Mouse (Mus musculus) neutrophil, adult 65 days (primary cell): Measurements from ENCODE around the gene Olfr525. TPM values are rescaled to one million over a fixed set of nuclear protein-coding genes. Genes with fewer than 3 reads are reported as not detected.

ENCODE experiments used
- total RNA-seq: library from RNA; stranded (reverse); gene quantifications from 2 replicates; pipeline ENCODE4 v1.2.4, GENCODE M21; 2023

Olfr525 gene
- not detected in 2 replicates for total RNA-seq

GRCm38 (mm10) chr7:140320558-140320957 lies at the start of gene Olfr525:
TSS of gene Olfr525 (plus strand) at chr7:140320858.

GRCm38 (mm10) chr7:140333717-140334116 lies 13.1 kb downstream of the Olfr525 start, which contains the start of gene Olfr527:
TSS of gene Olfr527 (plus strand) at chr7:140334017.

GRCm38 (mm10) chr7:140361571-140361970 lies 40.9 kb downstream of the Olfr525 start, which contains the start of gene Olfr60:
TSS of gene Olfr60 (minus strand) at chr7:140361671.

GRCm38 (mm10) chr7:140376231-140376630 lies 55.6 kb downstream of the Olfr525 start, which contains the start of gene Olfr530:
TSS of gene Olfr530 (minus strand) at chr7:140376331.

Other genes starting within 250 kb of the Olfr525 start
- not detected in 2 replicates for gene Caly, start 238.3 kb upstream of the Olfr525 start, total RNA-seq
- gene Prap1, start 227.5 kb upstream of the Olfr525 start, total RNA-seq, result not detected in 2 replicates
- gene Fuom, start 218.4 kb upstream of the Olfr525 start, total RNA-seq, result 6.7 and 8.2 TPM in 2 replicates
- 3.9 and 9.7 TPM in 2 replicates for gene Paox, start 205.1 kb upstream of the Olfr525 start, total RNA-seq
- 27.9 and 31.7 TPM in 2 replicates for gene Echs1, start 204.4 kb upstream of the Olfr525 start, total RNA-seq
- gene Mtg1, start 183.3 kb upstream of the Olfr525 start, total RNA-seq, result 4.7 and 5.0 TPM in 2 replicates
- gene Sprn, start 166.0 kb upstream of the Olfr525 start, total RNA-seq, result not detected in 2 replicates
- not detected in 2 replicates for gene Olfr522, start 156.1 kb upstream of the Olfr525 start, total RNA-seq
- gene Olfr523, start 147.6 kb upstream of the Olfr525 start, total RNA-seq, result not detected in 2 replicates
- not detected in 2 replicates for gene Olfr524, start 114.9 kb upstream of the Olfr525 start, total RNA-seq
- not detected in 2 replicates for gene Cd163l1, start 102.6 kb upstream of the Olfr525 start, total RNA-seq
- not detected in 2 replicates for gene 5830411N06Rik, start 73.6 kb upstream of the Olfr525 start, total RNA-seq
- gene Olfr527, start 13.2 kb downstream of the Olfr525 start, total RNA-seq, result not detected in 2 replicates
- gene Olfr60, start 40.8 kb downstream of the Olfr525 start, total RNA-seq, result not detected in 2 replicates
- gene Olfr530, start 55.5 kb downstream of the Olfr525 start, total RNA-seq, result not detected in 2 replicates
- not detected in 2 replicates for gene Olfr531, start 82.1 kb downstream of the Olfr525 start, total RNA-seq
- not detected in 2 replicates for gene Olfr532, start 100.8 kb downstream of the Olfr525 start, total RNA-seq
- gene Olfr533, start 142.5 kb downstream of the Olfr525 start, total RNA-seq, result not detected in 2 replicates
- not detected in 2 replicates for gene Olfr535, start 163.4 kb downstream of the Olfr525 start, total RNA-seq
- gene Olfr536, start 186.5 kb downstream of the Olfr525 start, total RNA-seq, result not detected in 2 replicates
- gene Olfr538, start 247.0 kb downstream of the Olfr525 start, total RNA-seq, result not detected in 2 replicates